Mouse (Mus musculus): ENCODE measurements around the gene Slc37a4.
"Not testable (repeated sequence)": the region's sequence is repeated elsewhere in the genome, so short reads cannot be mapped to it uniquely, and the experiment has no call there.

Slc37a4 gene

GRCm38 (mm10) chr9:44396684-44397411 lies at the start of gene Slc37a4:
Slc37a4 (plus strand) TSS chr9:44396852.
- in situ Hi-C loops (cut with MboI; ENCODE audit: low pct_unique_long_range_greater_than_20kb in 1 of 2, low sequenced_read_pairs in 2 of 2, unreplicated experiment in 1 of 2) = no loop called here

GRCm38 (mm10) chr9:44347166-44347565 lies 49.5 kb upstream of the Slc37a4 start:
- in situ Hi-C loops (cut with MboI; ENCODE audit: low pct_unique_long_range_greater_than_20kb in 1 of 2, low sequenced_read_pairs in 2 of 2, unreplicated experiment in 1 of 2) = no loop called here

- in situ Hi-C loops (cut with MboI; ENCODE audit: low pct_unique_long_range_greater_than_20kb in 1 of 2, low sequenced_read_pairs in 2 of 2, unreplicated experiment in 1 of 2) = no loop called here
Measured at GRCm38 (mm10) chr9:44347621-44348020, 49.0 kb upstream of the Slc37a4 start.

GRCm38 (mm10) chr9:44348546-44348945 lies 48.1 kb upstream of the Slc37a4 start:
- in situ Hi-C loops (cut with MboI; ENCODE audit: low pct_unique_long_range_greater_than_20kb in 1 of 2, low sequenced_read_pairs in 2 of 2, unreplicated experiment in 1 of 2) = no loop called here

GRCm38 (mm10) chr9:44351396-44351795 lies 45.3 kb upstream of the Slc37a4 start:
- in situ Hi-C loops (cut with MboI; ENCODE audit: low pct_unique_long_range_greater_than_20kb in 1 of 2, low sequenced_read_pairs in 2 of 2, unreplicated experiment in 1 of 2) = no loop called here

- in situ Hi-C loops (cut with MboI; ENCODE audit: low pct_unique_long_range_greater_than_20kb in 1 of 2, low sequenced_read_pairs in 2 of 2, unreplicated experiment in 1 of 2) = no loop called here
Measured at GRCm38 (mm10) chr9:44352337-44352736, 44.3 kb upstream of the Slc37a4 start.

- in situ Hi-C loops (cut with MboI; ENCODE audit: low pct_unique_long_range_greater_than_20kb in 1 of 2, low sequenced_read_pairs in 2 of 2, unreplicated experiment in 1 of 2) = no loop called here
Measured at GRCm38 (mm10) chr9:44353142-44353541, 43.5 kb upstream of the Slc37a4 start.

- in situ Hi-C loops (cut with MboI; ENCODE audit: low pct_unique_long_range_greater_than_20kb in 1 of 2, low sequenced_read_pairs in 2 of 2, unreplicated experiment in 1 of 2) = no loop called here
Measured at GRCm38 (mm10) chr9:44357207-44357606, 39.4 kb upstream of the Slc37a4 start.

GRCm38 (mm10) chr9:44361190-44361917 lies 35.3 kb upstream of the Slc37a4 start, which contains the start of gene Vps11:
Vps11 (minus strand) TSS chr9:44361670.
- in situ Hi-C loops (cut with MboI; ENCODE audit: low pct_unique_long_range_greater_than_20kb in 1 of 2, low sequenced_read_pairs in 2 of 2, unreplicated experiment in 1 of 2) = no loop called here

- in situ Hi-C loops (cut with MboI; ENCODE audit: low pct_unique_long_range_greater_than_20kb in 1 of 2, low sequenced_read_pairs in 2 of 2, unreplicated experiment in 1 of 2) = not testable (repeated sequence)
Measured at GRCm38 (mm10) chr9:44361931-44362330, 34.7 kb upstream of the Slc37a4 start.

GRCm38 (mm10) chr9:44364480-44364879 lies 32.2 kb upstream of the Slc37a4 start:
- in situ Hi-C loops (cut with MboI; ENCODE audit: low pct_unique_long_range_greater_than_20kb in 1 of 2, low sequenced_read_pairs in 2 of 2, unreplicated experiment in 1 of 2) = no loop called here

- in situ Hi-C loops (cut with MboI; ENCODE audit: low pct_unique_long_range_greater_than_20kb in 1 of 2, low sequenced_read_pairs in 2 of 2, unreplicated experiment in 1 of 2) = no loop called here
Measured at GRCm38 (mm10) chr9:44373386-44373785, 23.3 kb upstream of the Slc37a4 start.

GRCm38 (mm10) chr9:44376141-44376540 lies 20.5 kb upstream of the Slc37a4 start:
- in situ Hi-C loops (cut with MboI; ENCODE audit: low pct_unique_long_range_greater_than_20kb in 1 of 2, low sequenced_read_pairs in 2 of 2, unreplicated experiment in 1 of 2) = no loop called here

- in situ Hi-C loops (cut with MboI; ENCODE audit: low pct_unique_long_range_greater_than_20kb in 1 of 2, low sequenced_read_pairs in 2 of 2, unreplicated experiment in 1 of 2) = not testable (repeated sequence)
Measured at GRCm38 (mm10) chr9:44377335-44377734, 19.3 kb upstream of the Slc37a4 start.

GRCm38 (mm10) chr9:44378153-44378730 lies 18.4 kb upstream of the Slc37a4 start:
- in situ Hi-C loops (cut with MboI; ENCODE audit: low pct_unique_long_range_greater_than_20kb in 1 of 2, low sequenced_read_pairs in 2 of 2, unreplicated experiment in 1 of 2) = no loop called here

GRCm38 (mm10) chr9:44379054-44379834 lies 17.4 kb upstream of the Slc37a4 start, which contains the start of gene Hyou1:
Hyou1 (plus strand) TSS chr9:44379490.
- in situ Hi-C loops (cut with MboI; ENCODE audit: low pct_unique_long_range_greater_than_20kb in 1 of 2, low sequenced_read_pairs in 2 of 2, unreplicated experiment in 1 of 2) = no loop called here

GRCm38 (mm10) chr9:44379862-44380261 lies 16.8 kb upstream of the Slc37a4 start:
- in situ Hi-C loops (cut with MboI; ENCODE audit: low pct_unique_long_range_greater_than_20kb in 1 of 2, low sequenced_read_pairs in 2 of 2, unreplicated experiment in 1 of 2) = no loop called here

GRCm38 (mm10) chr9:44384596-44384995 lies 12.1 kb upstream of the Slc37a4 start:
- in situ Hi-C loops (cut with MboI; ENCODE audit: low pct_unique_long_range_greater_than_20kb in 1 of 2, low sequenced_read_pairs in 2 of 2, unreplicated experiment in 1 of 2) = no loop called here

GRCm38 (mm10) chr9:44387221-44387620 lies 9.4 kb upstream of the Slc37a4 start:
- in situ Hi-C loops (cut with MboI; ENCODE audit: low pct_unique_long_range_greater_than_20kb in 1 of 2, low sequenced_read_pairs in 2 of 2, unreplicated experiment in 1 of 2) = no loop called here
